Comparison of ENCODE assay signal across 8 mouse cellular contexts in genomic region chr16:8189071-8189470, GRCm38 (mm10).
"Had no signal": no experiment of that assay in that cellular context is flagged by ENCODE, and none has a peak within 500 bp of the region (broad histone marks: within the 10 kb centered on the region; RNA-seq: fewer than 3 reads in every experiment).

No protein-coding gene starts in this region.

- DNase-seq: liver; liver, postnatal 0 days; lung, embryonic 14.5 days; right cerebral cortex, adult 18-20 months; right cerebral cortex, postnatal 14 days; right cerebral cortex, postnatal 4 days; spleen, adult 18-20 months; thymus, postnatal 25 days had no signal
